Mouse (Mus musculus): ENCODE measurements around the gene Tecpr1. TPM values are rescaled to one million over a fixed set of nuclear protein-coding genes. Genes with fewer than 3 reads are reported as not detected.

The Tecpr1 gene
- total and polyA plus RNA-seq, 3 experiments: 2.8 to 6.2 (median 6.0) TPM

- Histone ChIP-seq H3K27ac (ENCODE audit: insufficient read depth, low read depth) (no peak overlapping the region), H3K4me2 (ENCODE audit: insufficient read depth, low read depth, poor library complexity, severe bottlenecking) (no peak overlapping the region), H3K36me3 (replicated peaks in 1 of 2; ENCODE audit: control insufficient read depth in 1 of 2, insufficient read depth in 1 of 2, low read length in 1 of 2) (peaks cover 4 to 80% of the 10 kb centered on the region in 2 experiments), H3K27me3 (replicated peaks) (no peaks in the 10 kb centered on the region), H3K4me1 (ENCODE audit: control insufficient read depth in 1 of 2, insufficient read depth in 2 of 2) (0 out of 4 replicates have a peak, but pooled peaks cover 0 to 3% of the 10 kb centered on the region in 2 experiments), H3K9ac (ENCODE audit: insufficient read depth, low read depth) (no peak overlapping the region), H3K9me3 (replicated peaks; ENCODE audit: low read length) (peaks cover 6% of the 10 kb centered on the region), H3K79me2 (replicated peaks; ENCODE audit: control insufficient read depth, extremely low read depth, insufficient read depth, poor library complexity, severe bottlenecking) (no peaks in the 10 kb centered on the region), H3K4me3 (replicated peaks in 1 of 3; ENCODE audit: low read depth in 2 of 3, low read length in 2 of 3, poor library complexity in 1 of 3) (no peak overlapping the region)
- no peak for DNase-seq (ENCODE audit: extremely low read depth)
- in situ Hi-C loops (cut with MboI; ENCODE audit: low pct_ligation_motif_present, low pct_unique_long_range_greater_than_20kb, low sequenced_read_pairs): loop anchor here (25.0 kb wide), 1 partner anchor 535 kb away; no protein-coding TSS in a partner anchor
- TF ChIP-seq KAT2A (IDR thresholded peaks at IDR 0.05; ENCODE audit: insufficient replicate concordance, low read length): no peak
- no peak for TF ChIP-seq RCOR1 (conservative IDR thresholded peaks at IDR 0.05; ENCODE audit: low read depth, low read length)
- peak; percentile 5 for TF ChIP-seq RAD21 (IDR thresholded peaks at IDR 0.05; ENCODE audit: low read depth, low read length)
- peak in 1 of 2 experiments; percentile 31; a peak in 2 of 4 replicates for TF ChIP-seq CTCF (conservative IDR thresholded peaks at IDR 0.05 in 1 of 2, IDR thresholded peaks at IDR 0.05 in 1 of 2; ENCODE audit: low read depth in 2 of 2, low read length in 2 of 2)
- TF ChIP-seq E2F4 (IDR thresholded peaks at IDR 0.05; ENCODE audit: insufficient replicate concordance, low read depth, low read length): no peak
- dilution Hi-C loops (cut with MboI; ENCODE audit: extremely low pct_ligation_motif_present, extremely low pct_unique_long_range_greater_than_20kb, low sequenced_read_pairs): no loop called here
These were observed 21.0 kb downstream of the Tecpr1 start for GRCm38 (mm10) chr5:144202430-144202829.

GRCm38 (mm10) chr5:144200616-144201015 is 22.8 kb downstream of the Tecpr1 start:
- Histone ChIP-seq H3K27me3 (replicated peaks) (no peaks in the 10 kb centered on the region), H3K9me3 (replicated peaks; ENCODE audit: low read length) (peaks cover 6% of the 10 kb centered on the region), H3K27ac (ENCODE audit: insufficient read depth, low read depth) (no peak overlapping the region), H3K4me1 (ENCODE audit: control insufficient read depth in 1 of 2, insufficient read depth in 2 of 2) (0 out of 4 replicates have a peak, but pooled peaks cover 0 to 3% of the 10 kb centered on the region in 2 experiments), H3K79me2 (replicated peaks; ENCODE audit: control insufficient read depth, extremely low read depth, insufficient read depth, poor library complexity, severe bottlenecking) (no peaks in the 10 kb centered on the region), H3K4me3 (replicated peaks in 1 of 3; ENCODE audit: low read depth in 2 of 3, low read length in 2 of 3, poor library complexity in 1 of 3) (no peak overlapping the region), H3K4me2 (ENCODE audit: insufficient read depth, low read depth, poor library complexity, severe bottlenecking) (no peak overlapping the region), H3K36me3 (replicated peaks in 1 of 2; ENCODE audit: control insufficient read depth in 1 of 2, insufficient read depth in 1 of 2, low read length in 1 of 2) (peaks cover 4 to 73% of the 10 kb centered on the region in 2 experiments), H3K9ac (ENCODE audit: insufficient read depth, low read depth) (no peak overlapping the region)
- in situ Hi-C loops (cut with MboI; ENCODE audit: low pct_ligation_motif_present, low pct_unique_long_range_greater_than_20kb, low sequenced_read_pairs): loop anchor here (25.0 kb wide), 1 partner anchor 537 kb away; no protein-coding TSS in a partner anchor
- no peak for TF ChIP-seq NELFE (IDR thresholded peaks at IDR 0.05; ENCODE audit: low read depth, low read length)
- TF ChIP-seq PAX5 (IDR thresholded peaks at IDR 0.05; ENCODE audit: low read length): no peak
- no peak for TF ChIP-seq USF2 (conservative IDR thresholded peaks at IDR 0.05; ENCODE audit: low read depth, low read length)
- no peak for TF ChIP-seq MXI1 (IDR thresholded peaks at IDR 0.05; ENCODE audit: low read depth, low read length)
- no peak for TF ChIP-seq ETS1 (conservative IDR thresholded peaks at IDR 0.05; ENCODE audit: low read depth, low read length)
- TF ChIP-seq E2F4 (IDR thresholded peaks at IDR 0.05; ENCODE audit: insufficient replicate concordance, low read depth, low read length): no peak
- no peak for TF ChIP-seq MEF2A (IDR thresholded peaks at IDR 0.05; ENCODE audit: borderline replicate concordance, low read depth, low read length)
- no peak for TF ChIP-seq TBP (conservative IDR thresholded peaks at IDR 0.05; ENCODE audit: low read depth, low read length)
- DNase-seq (ENCODE audit: extremely low read depth): no peak
- dilution Hi-C loops (cut with MboI; ENCODE audit: extremely low pct_ligation_motif_present, extremely low pct_unique_long_range_greater_than_20kb, low sequenced_read_pairs): no loop called here

GRCm38 (mm10) chr5:144195567-144195966 is 27.8 kb downstream of the Tecpr1 start:
- Histone ChIP-seq H3K4me1 (ENCODE audit: control insufficient read depth in 1 of 2, insufficient read depth in 2 of 2) (peaks cover 13 to 38% of the 10 kb centered on the region in 2 experiments), H3K9ac (ENCODE audit: insufficient read depth, low read depth) (no peak overlapping the region), H3K4me2 (ENCODE audit: insufficient read depth, low read depth, poor library complexity, severe bottlenecking) (no peak overlapping the region), H3K4me3 (replicated peaks in 1 of 3; ENCODE audit: low read depth in 2 of 3, low read length in 2 of 3, poor library complexity in 1 of 3) (no peak overlapping the region), H3K9me3 (replicated peaks; ENCODE audit: low read length) (no peaks in the 10 kb centered on the region), H3K79me2 (replicated peaks; ENCODE audit: control insufficient read depth, extremely low read depth, insufficient read depth, poor library complexity, severe bottlenecking) (no peaks in the 10 kb centered on the region), H3K36me3 (replicated peaks in 1 of 2; ENCODE audit: control insufficient read depth in 1 of 2, insufficient read depth in 1 of 2, low read length in 1 of 2) (peaks cover 0 to 57% of the 10 kb centered on the region in 2 experiments), H3K27me3 (replicated peaks) (no peaks in the 10 kb centered on the region), H3K27ac (ENCODE audit: insufficient read depth, low read depth) (no peak overlapping the region)
- DNase-seq (ENCODE audit: extremely low read depth): no peak
- dilution Hi-C loops (cut with MboI; ENCODE audit: extremely low pct_ligation_motif_present, extremely low pct_unique_long_range_greater_than_20kb, low sequenced_read_pairs): no loop called here
- TF ChIP-seq E2F4 (IDR thresholded peaks at IDR 0.05; ENCODE audit: insufficient replicate concordance, low read depth, low read length) (no peak), ZNF384 (IDR thresholded peaks at IDR 0.05; ENCODE audit: low read depth, low read length) (no peak), CTCF (conservative IDR thresholded peaks at IDR 0.05 in 1 of 2, IDR thresholded peaks at IDR 0.05 in 1 of 2; ENCODE audit: low read depth in 2 of 2, low read length in 2 of 2) (no peak), USF1 (IDR thresholded peaks at IDR 0.05; ENCODE audit: low read depth, low read length) (no peak), ZKSCAN1 (IDR thresholded peaks at IDR 0.05; ENCODE audit: borderline replicate concordance, low read depth, low read length) (no peak), POLR2AphosphoS2 (IDR thresholded peaks at IDR 0.05; ENCODE audit: low read depth, low read length) (no peak), JUN (IDR thresholded peaks at IDR 0.05; ENCODE audit: insufficient read depth, low read depth, low read length) (no peak), SMC3 (IDR thresholded peaks at IDR 0.05; ENCODE audit: low read depth, low read length) (no peak), MAZ (IDR thresholded peaks at IDR 0.05; ENCODE audit: low read depth, low read length) (no peak), MXI1 (IDR thresholded peaks at IDR 0.05; ENCODE audit: low read depth, low read length) (no peak), JUND (conservative IDR thresholded peaks at IDR 0.05; ENCODE audit: low read depth, low read length) (no peak), ELF1 (IDR thresholded peaks at IDR 0.05; ENCODE audit: low read depth, low read length) (no peak), EP300 (IDR thresholded peaks at IDR 0.05; ENCODE audit: low read length) (no peak), USF2 (conservative IDR thresholded peaks at IDR 0.05; ENCODE audit: low read depth, low read length) (no peak)
- in situ Hi-C loops (cut with MboI; ENCODE audit: low pct_ligation_motif_present, low pct_unique_long_range_greater_than_20kb, low sequenced_read_pairs): no loop called here
